Mouse (Mus musculus) lung, embryonic 16.5 days (tissue): Measurements from ENCODE around the gene Ifitm10. TPM values are rescaled to one million over a fixed set of nuclear protein-coding genes. Genes with fewer than 3 reads are reported as not detected.
"Not testable (repeated sequence)": the region's sequence is repeated elsewhere in the genome, so short reads cannot be mapped to it uniquely, and the experiment has no call there.

Source experiments
- ATAC-seq: fragments of 200-750 bp; cut with Nextera tagmentation; 2 replicates; pipeline ENCODE4 v1.8.0; 2017; ENCODE audit warnings: low read depth, mild to moderate bottlenecking, moderate library complexity
- H3K27ac ChIP-seq: fragments of 300-500 bp; sonication (generic); 2 replicates; pipeline ENCODE4 v1.5.1; 2014; ENCODE audit warnings: mild to moderate bottlenecking, control low read depth, low read length
- H3K27me3 ChIP-seq: fragments of 300-500 bp; sonication (generic); 2 replicates; pipeline ENCODE4 v1.6.1; 2014; ENCODE audit warnings: low read depth, low read length, mixed read lengths; ENCODE audit not compliant: control insufficient read depth, insufficient read depth
- H3K36me3 ChIP-seq: fragments of 300-500 bp; sonication (generic); 2 replicates; pipeline ENCODE4 v1.6.1; 2014; ENCODE audit warnings: low read length; ENCODE audit not compliant: control insufficient read depth, insufficient read depth
- H3K4me1 ChIP-seq: fragments of 300-500 bp; sonication (generic); replicated peaks from 2 replicates; pipeline ENCODE4 v1.6.1; 2014; ENCODE audit warnings: low read length, mixed read lengths; ENCODE audit not compliant: control insufficient read depth, insufficient read depth
- H3K4me2 ChIP-seq: fragments of 300-500 bp; sonication (generic); 2 replicates; pipeline ENCODE4 v1.6.1; 2014; ENCODE audit warnings: low read depth, low read length, control low read depth
- H3K4me3 ChIP-seq: fragments of 300-500 bp; sonication (generic); 2 replicates; pipeline ENCODE4 v1.5.1; 2014; ENCODE audit warnings: mild to moderate bottlenecking, low read length, control low read depth
- H3K9ac ChIP-seq: fragments of 300-500 bp; sonication (generic); 2 replicates; pipeline ENCODE4 v1.6.1; 2014; ENCODE audit warnings: low read length, control low read depth
- H3K9me3 ChIP-seq: fragments of 300-500 bp; sonication (generic); 2 replicates; pipeline ENCODE4 v1.6.1; 2016; ENCODE audit warnings: low read length; ENCODE audit not compliant: control insufficient read depth
- WGBS: fragments of 180-500 bp; shearing (Covaris S2); extraction: QIAGEN DNeasy Blood & Tissue Kit; methylation state at CpG from one replicate; pipeline ENCODE4 v1.1.7; 2014; 5-methylcytosine and 5-hydroxymethylcytosine counted together
- polyA plus RNA-seq: library from polyadenylated mRNA; unstranded; fragments of >200 nt; fragmentation: Nextera tagmentation; extraction: Ambion mirVana; gene quantifications from 2 replicates; pipeline ENCODE4 v1.2.1, GENCODE M21; 2015

The Ifitm10 gene
- polyA plus RNA-seq, 1 experiment from 2014 or later = 7.5 TPM

DNA sequence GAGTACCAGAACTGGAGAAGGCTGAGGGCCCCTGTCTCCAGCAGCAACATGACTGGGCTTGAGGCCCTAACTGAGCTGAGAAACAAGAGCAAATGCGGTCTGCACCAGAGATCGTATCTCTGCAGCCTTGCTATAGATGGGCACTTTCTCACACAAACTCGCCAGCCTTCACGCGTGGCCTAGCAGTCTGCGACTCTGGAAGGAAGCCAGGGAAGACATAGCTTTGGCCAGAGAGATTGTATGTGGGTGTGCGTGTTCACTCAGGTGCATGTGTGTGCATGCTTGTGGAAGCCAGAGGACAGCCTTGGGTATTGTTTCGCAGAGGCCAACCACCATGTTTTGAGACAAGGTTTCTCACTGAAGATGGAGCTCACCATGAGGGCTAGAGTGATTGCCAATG lies 35.1 kb upstream of the Ifitm10 start:
- 95% methylated on average over 8 of the region's 8 CpGs for WGBS
- ATAC-seq = no peak

DNA sequence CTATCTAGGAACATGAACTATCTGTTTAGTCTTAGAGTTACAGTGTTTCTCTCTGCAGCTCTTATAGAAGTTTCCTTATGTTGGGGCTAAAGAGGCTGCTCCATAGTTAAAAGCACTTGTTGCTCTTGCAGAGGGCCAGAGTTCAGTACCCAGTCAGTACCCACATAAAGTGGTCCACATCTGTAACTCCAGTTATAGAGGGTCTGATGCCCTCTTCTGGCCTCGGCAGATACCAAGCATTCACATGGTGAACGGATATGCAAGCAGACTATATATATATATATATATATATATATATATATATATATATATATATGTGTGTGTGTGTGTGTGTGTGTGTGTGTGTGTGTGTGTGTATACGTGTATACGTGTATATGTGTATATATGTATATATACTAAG lies 34.4 kb upstream of the Ifitm10 start:
- Histone ChIP-seq H3K4me3 (no peak overlapping the region), H3K27ac (no peak overlapping the region), H3K27me3 (no peaks in the 10 kb centered on the region), H3K9me3 (no peaks in the 10 kb centered on the region), H3K9ac (no peak overlapping the region), H3K4me2 (no peak overlapping the region), H3K36me3 (no peaks in the 10 kb centered on the region), H3K4me1 (no peaks in the 10 kb centered on the region)
- WGBS = 54% methylated on average over 4 of the region's 4 CpGs
- ATAC-seq = no peak

More for the DNA sequence above, 35.1 kb upstream of the Ifitm10 start:
- Histone ChIP-seq H3K27me3 (no peaks in the 10 kb centered on the region), H3K4me1 (no peaks in the 10 kb centered on the region), H3K27ac (no peak overlapping the region), H3K9me3 (no peaks in the 10 kb centered on the region), H3K4me2 (no peak overlapping the region), H3K4me3 (no peak overlapping the region), H3K9ac (no peak overlapping the region), H3K36me3 (no peaks in the 10 kb centered on the region)

DNA sequence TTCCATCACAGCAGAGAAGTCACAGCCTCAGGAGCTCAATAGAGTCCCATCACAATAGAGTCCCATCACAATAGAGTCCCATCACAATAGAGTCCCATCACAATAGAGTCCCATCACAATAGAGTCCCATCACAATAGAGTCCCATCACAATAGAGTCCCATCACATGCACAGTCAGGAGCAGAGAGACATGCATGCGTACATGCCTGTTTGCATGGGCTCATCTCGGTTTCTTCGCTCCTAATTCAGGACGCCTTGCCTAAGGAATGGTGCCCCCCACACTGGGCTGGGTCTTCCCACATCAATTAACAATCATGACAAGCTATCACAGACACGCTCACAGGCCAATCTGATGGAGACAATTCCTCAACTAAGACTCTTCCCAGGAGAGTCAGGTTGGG lies 31.6 kb upstream of the Ifitm10 start:
- not testable (repeated sequence) for H3K27ac ChIP-seq, H3K4me1 ChIP-seq, H3K9ac ChIP-seq, H3K27me3 ChIP-seq, H3K9me3 ChIP-seq, H3K36me3 ChIP-seq, H3K4me2 ChIP-seq, ATAC-seq, H3K4me3 ChIP-seq
- WGBS = 92% methylated on average over 5 of the region's 5 CpGs

DNA sequence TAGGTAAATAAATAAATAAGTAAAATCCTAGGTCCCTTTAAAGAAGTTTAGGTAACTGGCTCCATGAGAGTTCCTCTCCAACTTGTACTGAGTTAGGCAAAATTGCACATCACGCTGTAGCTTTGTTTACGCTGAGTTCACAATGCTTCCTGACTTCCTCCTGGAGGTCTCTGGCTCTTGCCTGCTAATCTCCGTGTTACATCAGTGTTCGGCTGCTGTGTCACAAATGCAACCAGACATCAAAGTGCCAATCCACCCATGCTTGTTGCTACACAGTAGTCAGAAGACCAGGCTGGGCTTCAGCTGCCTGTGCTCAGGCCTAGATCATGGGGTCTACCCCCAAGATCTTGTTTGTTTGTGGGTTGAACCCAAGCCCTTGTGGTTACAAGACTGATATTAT lies 30.0 kb upstream of the Ifitm10 start:
- Histone ChIP-seq H3K9me3 (no peaks in the 10 kb centered on the region), H3K27ac (no peak overlapping the region), H3K4me2 (no peak overlapping the region), H3K4me1 (no peaks in the 10 kb centered on the region), H3K36me3 (no peaks in the 10 kb centered on the region), H3K9ac (no peak overlapping the region), H3K27me3 (no peaks in the 10 kb centered on the region), H3K4me3 (no peak overlapping the region)
- WGBS = 50% methylated on average over 4 of the region's 4 CpGs
- ATAC-seq = peak; percentile 34; the same call in 1 of the 2 replicates

DNA sequence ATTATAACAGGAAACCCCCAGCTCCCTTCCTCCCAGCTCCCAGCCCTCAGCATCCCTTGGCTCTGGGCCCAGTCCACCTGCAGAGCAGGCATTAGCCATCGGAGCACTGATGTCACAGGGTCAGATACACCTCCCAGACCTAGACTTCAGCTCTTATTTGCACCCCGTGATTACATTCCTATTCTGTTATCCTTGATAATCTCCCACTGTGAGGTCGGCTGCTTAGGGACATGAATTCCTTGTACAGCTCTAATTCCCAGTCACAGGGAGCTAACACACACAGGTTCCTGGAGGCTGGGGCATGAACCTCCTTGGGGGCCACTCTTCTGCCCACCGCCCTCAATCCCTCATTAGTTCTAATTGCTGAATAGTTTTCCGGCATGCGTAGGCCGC lies 27.2 kb upstream of the Ifitm10 start:
- no peak overlapping the region for H3K9ac ChIP-seq
- H3K36me3 ChIP-seq = no peaks in the 10 kb centered on the region
- H3K4me2 ChIP-seq = no peak overlapping the region
- no peak for ATAC-seq
- no peak overlapping the region for H3K4me3 ChIP-seq
- H3K4me1 ChIP-seq = no peaks in the 10 kb centered on the region
- no peaks in the 10 kb centered on the region for H3K27me3 ChIP-seq
- 60% methylated on average over 7 of the region's 7 CpGs for WGBS
- H3K9me3 ChIP-seq = no peaks in the 10 kb centered on the region
- H3K27ac ChIP-seq = no peak overlapping the region

DNA sequence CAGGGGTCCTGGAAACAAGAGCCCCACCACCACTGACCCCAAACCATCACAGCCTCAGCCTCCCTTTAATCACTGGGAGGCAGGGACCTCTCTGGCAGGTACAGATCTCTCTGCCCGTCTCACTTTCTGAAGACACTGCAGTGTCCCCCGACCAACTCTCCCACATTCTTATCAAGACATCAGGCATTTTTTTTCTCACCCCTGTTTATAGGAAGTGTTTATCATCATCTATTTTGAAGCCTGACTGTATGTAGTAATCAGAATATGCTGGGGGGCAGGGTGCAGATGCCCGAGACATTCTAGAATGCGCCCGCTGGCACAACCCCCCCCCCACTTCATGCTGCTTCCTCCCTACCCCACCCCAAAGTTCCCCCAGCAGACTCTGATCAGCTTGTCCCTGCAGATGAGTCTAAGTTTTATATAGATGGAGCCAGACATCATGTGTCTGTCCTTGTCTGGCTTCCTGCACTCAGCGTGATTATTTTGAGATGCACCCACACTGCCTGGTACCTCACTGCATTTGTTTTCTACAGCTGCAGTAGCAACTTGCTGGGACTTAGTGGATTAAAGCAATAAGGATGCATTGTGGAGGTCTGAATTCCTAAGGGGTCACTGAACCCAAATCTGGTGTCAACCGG lies 26.7 kb upstream of the Ifitm10 start:
- H3K9me3 ChIP-seq = no peaks in the 10 kb centered on the region
- WGBS = 62% methylated on average over 7 of the region's 7 CpGs
- H3K4me2 ChIP-seq = no peak overlapping the region
- H3K4me1 ChIP-seq = no peaks in the 10 kb centered on the region
- H3K27ac ChIP-seq = no peak overlapping the region
- H3K27me3 ChIP-seq = no peaks in the 10 kb centered on the region
- no peak for ATAC-seq
- no peak overlapping the region for H3K9ac ChIP-seq
- no peaks in the 10 kb centered on the region for H3K36me3 ChIP-seq
- no peak overlapping the region for H3K4me3 ChIP-seq

DNA sequence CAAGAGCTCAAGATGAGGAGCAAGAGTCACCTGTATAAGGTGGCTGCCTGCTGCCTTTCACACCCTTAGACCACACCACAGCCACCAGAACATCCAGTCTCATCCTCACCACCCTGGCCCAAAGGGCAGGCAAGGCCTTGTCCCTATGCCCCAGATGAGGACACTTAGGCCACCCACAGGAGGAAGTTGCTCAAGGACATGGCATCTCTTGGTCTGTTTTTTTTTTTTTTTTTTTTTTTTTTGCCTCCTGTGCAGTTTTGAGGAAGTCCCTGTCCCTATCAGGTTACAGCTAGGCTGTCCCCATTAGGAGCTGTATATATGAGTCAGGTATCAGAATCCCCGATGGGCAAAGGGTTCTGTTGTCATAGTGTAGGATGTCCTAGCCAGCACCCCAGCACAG lies 25.7 kb upstream of the Ifitm10 start:
- H3K36me3 ChIP-seq = no peaks in the 10 kb centered on the region
- no peak overlapping the region for H3K27ac ChIP-seq
- H3K9ac ChIP-seq = no peak overlapping the region
- H3K27me3 ChIP-seq = no peaks in the 10 kb centered on the region
- no peak overlapping the region for H3K4me3 ChIP-seq
- 62% methylated on average over 1 of the region's 1 CpGs for WGBS
- no peaks in the 10 kb centered on the region for H3K4me1 ChIP-seq
- H3K4me2 ChIP-seq = no peak overlapping the region
- H3K9me3 ChIP-seq = no peaks in the 10 kb centered on the region
- no peak for ATAC-seq

DNA sequence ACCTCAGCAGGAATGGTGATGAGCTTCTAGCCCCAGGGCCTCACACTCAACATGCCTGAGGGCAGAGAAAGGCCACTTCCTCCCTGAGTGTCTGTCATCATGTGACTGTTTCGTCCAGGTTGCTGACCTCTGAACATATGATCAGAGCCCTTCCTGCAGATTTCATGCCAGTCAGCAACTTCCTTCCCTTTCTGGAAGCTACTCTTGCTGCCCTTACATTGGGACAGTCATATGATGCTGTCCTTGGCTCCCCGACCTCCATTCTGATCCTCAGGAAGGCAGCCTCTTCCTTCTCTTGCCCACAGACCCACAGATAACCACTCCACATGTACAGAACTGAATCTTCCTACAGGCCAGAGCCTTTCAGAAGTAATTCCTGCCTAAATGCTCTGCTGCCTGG lies 24.5 kb upstream of the Ifitm10 start:
- H3K27me3 ChIP-seq = no peaks in the 10 kb centered on the region
- H3K4me3 ChIP-seq = no peak overlapping the region
- 41% methylated on average over 2 of the region's 2 CpGs for WGBS
- no peaks in the 10 kb centered on the region for H3K9me3 ChIP-seq
- no peak overlapping the region for H3K9ac ChIP-seq
- ATAC-seq = peak; percentile 29; the same call in 1 of the 2 replicates
- H3K4me2 ChIP-seq = no peak overlapping the region
- no peak overlapping the region for H3K27ac ChIP-seq
- no peaks in the 10 kb centered on the region for H3K36me3 ChIP-seq
- no peaks in the 10 kb centered on the region for H3K4me1 ChIP-seq

DNA sequence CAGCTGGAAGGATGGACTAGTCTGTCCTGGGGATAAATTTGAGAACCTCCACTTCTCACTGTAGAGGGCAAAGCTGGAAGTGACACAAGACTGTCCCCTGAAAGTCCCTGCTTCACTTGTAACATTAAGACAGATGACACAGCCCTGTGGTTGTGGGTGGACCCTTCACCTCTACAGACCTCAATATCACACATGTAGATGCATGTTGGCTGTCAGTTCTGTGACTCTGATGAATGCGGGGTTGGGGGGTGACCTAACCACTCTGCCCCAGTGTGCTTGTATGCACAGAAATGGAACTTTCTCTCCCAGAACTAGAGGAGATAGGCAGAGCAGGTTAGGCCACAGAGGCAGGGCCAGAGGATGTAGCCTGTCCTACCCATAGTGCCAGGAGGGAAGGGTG lies 23.1 kb upstream of the Ifitm10 start:
- no peak overlapping the region for H3K4me3 ChIP-seq
- no peaks in the 10 kb centered on the region for H3K27me3 ChIP-seq
- H3K36me3 ChIP-seq = no peaks in the 10 kb centered on the region
- H3K9ac ChIP-seq = no peak overlapping the region
- no peak overlapping the region for H3K27ac ChIP-seq
- no peak for ATAC-seq
- 100% methylated on average over 1 of the region's 1 CpGs for WGBS
- no peaks in the 10 kb centered on the region for H3K9me3 ChIP-seq
- H3K4me1 ChIP-seq = no peaks in the 10 kb centered on the region
- H3K4me2 ChIP-seq = no peak overlapping the region

DNA sequence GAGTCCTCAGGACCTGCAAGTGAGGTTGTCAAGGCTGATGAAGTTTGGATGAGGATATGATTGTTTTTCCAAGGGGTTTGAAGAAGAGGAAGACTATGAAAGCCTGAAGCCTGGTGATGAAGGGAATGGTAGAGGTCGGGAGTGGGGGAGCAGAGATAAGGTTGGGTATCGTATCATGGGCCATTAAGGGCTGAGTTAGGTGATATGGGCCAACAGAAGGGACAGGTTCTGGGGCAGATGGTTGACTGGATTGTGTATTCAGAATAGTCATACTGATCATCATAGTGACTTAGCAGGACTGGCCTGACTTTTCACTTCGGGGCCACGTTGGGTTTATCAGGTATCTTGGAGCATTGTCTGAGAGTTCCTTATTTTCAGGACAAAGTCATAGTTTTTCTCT lies 21.9 kb upstream of the Ifitm10 start:
- Histone ChIP-seq H3K4me2 (no peak overlapping the region), H3K36me3 (no peaks in the 10 kb centered on the region), H3K4me3 (no peak overlapping the region), H3K4me1 (no peaks in the 10 kb centered on the region), H3K27me3 (no peaks in the 10 kb centered on the region), H3K27ac (no peak overlapping the region), H3K9ac (no peak overlapping the region), H3K9me3 (no peaks in the 10 kb centered on the region)
- WGBS = 77% methylated on average over 4 of the region's 4 CpGs
- no peak for ATAC-seq
